Mouse (Mus musculus): ENCODE results near the gene Dscam. TPM values are rescaled to one million over a fixed set of nuclear protein-coding genes. Genes with fewer than 3 reads are reported as not detected.

The Dscam gene
- total RNA-seq, 4 experiments from 2014 or later, result 31.5 to 41.2 (median 37.1) TPM

DNA sequence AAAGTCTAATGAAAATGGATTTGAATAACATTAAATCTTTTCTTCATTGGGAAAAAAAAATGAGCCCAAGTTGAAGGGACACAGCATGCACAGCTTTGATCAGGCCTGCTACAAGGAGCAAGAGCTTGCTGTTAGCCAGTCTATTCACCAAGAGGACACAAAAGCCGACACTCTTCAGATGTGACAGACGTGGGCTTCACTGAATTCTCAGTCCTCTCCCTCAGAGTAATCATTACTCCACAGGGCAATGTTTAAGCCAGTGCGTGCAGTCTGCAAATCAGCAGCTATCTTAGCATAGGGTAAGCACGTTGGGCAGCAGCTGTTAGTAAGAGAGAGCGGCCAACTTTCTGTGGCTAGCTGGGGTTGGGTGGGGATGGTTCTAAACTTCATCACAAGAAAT lies 391.5 kb downstream of the Dscam start:
- DNase-seq (ENCODE audit: low spot score in 2 of 2), result no peak

DNA sequence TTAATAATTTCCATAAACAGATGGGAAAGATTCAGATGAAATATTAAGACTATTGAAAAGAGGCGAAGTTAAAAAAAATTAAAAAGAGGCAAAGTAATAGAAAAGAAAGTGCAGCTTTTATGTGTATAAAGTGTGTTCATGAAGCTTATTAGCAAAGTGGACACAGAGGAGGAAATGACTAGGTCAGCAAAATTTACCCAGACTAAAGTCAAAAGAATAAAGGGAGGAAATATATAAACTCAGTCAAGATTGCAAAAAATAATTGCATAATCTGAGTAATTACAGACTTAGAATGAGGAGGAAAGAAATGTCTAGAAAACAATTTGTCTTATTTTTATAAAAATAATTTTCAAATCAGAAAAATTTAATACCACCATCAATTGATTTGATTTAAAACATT lies 396.3 kb downstream of the Dscam start:
- DNase-seq (ENCODE audit: low spot score in 2 of 2), result no peak

DNA sequence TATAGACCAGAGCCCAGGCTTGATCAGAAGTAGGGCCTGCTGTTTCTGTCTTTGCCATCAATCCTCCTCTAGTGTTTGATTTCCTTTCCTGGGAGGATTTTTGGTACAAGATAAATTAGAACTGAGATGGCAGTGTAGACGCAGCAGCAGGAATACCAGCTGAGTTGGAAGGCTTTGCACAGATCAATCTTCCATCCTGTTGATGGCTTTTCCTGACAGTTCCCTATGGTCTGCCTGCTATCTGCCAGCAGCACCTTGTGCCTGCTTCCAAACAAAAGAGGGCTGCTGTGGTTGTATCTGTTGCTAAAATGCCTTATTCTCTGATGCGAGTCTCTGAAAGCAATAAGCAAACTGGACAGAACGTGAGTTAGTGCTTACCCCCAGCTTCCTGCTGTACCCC lies 402.6 kb downstream of the Dscam start:
- no peak for DNase-seq (ENCODE audit: low spot score in 2 of 2)

DNA sequence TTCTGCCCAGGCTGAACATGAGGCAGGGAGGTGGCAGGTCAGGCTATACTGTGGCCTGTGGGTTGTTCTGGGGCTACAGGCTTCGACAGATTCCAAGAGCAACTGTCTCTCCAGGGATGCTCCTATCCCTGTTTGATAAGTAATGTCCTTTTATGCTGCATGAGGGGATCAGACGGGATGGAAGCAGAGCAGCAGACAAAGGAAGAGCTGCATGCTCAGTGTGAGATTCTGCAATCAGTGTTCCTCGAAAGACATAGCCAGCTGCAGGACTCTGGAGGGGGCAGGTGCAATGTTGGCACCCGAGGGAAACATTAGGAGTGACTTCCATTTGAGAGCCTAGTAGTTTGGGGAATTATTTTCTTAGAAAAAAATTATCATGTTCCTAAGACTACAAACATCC lies 403.0 kb downstream of the Dscam start:
- no peak for DNase-seq (ENCODE audit: low spot score in 2 of 2)

DNA sequence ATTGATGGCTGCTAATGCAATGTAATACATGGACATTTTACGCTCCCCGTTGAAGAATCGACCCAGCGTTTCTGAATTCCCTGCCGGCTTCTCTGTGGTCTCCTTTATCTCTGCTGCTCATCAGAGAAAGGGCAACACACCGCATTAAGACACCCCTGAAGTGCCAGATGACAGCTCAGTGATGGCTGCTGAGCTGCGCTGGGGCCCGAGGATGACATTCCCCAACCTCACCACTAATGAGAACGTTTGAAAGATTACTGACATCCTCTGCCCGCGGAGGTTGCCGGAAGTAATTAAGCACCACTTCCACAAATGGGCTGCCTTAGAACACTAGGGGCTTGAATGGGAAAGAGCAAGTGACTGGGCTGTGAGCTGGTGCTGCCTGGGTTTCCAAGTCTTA lies 409.3 kb downstream of the Dscam start:
- no peak for DNase-seq (ENCODE audit: low spot score in 2 of 2)

DNA sequence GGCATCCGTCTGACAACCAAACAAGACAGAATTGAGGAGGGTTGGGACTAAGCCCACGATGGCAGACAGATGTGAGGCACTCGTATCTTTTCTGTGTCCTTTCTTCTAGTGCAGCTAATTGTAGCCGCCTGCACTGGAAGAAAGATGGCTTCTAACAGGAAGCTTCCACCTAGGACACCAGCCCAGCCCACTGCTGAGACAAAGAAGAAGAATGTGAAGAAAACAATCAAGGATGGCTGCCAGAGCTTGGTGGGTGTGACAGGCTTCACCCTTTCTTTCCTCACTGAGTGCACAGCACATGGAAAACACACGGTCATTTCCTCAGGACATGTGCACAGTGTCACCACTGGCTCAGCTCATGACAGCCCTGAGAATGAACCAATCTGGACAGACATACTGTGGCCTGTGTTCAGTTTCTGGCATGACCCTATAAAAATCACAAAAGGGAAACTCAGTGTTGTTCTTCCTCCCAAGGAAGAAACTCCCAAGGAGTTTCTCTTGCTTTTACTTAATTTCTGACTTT lies 411.4 kb downstream of the Dscam start:
- no peak for DNase-seq (ENCODE audit: low spot score in 2 of 2)

DNA sequence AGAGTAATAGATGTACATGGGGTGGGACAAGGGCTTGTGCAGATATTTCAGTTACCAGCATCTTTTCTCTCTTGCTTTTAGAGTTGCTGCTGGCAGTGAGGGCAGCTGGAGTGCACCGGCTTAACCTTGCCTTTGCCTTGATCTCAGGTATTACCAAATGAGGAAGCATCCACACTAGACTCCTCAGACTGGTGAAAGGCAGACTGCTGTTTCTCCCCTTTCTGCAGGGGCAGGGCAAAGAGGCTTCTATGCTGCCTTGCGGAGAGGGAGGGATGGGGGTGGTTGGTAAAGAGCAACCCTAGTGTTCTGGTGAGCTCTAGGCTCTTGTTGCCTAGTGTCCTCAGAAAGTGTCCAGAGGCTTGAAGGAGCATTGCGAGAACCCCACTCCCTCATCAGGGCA lies 412.2 kb downstream of the Dscam start:
- no peak for DNase-seq (ENCODE audit: low spot score in 2 of 2)

DNA sequence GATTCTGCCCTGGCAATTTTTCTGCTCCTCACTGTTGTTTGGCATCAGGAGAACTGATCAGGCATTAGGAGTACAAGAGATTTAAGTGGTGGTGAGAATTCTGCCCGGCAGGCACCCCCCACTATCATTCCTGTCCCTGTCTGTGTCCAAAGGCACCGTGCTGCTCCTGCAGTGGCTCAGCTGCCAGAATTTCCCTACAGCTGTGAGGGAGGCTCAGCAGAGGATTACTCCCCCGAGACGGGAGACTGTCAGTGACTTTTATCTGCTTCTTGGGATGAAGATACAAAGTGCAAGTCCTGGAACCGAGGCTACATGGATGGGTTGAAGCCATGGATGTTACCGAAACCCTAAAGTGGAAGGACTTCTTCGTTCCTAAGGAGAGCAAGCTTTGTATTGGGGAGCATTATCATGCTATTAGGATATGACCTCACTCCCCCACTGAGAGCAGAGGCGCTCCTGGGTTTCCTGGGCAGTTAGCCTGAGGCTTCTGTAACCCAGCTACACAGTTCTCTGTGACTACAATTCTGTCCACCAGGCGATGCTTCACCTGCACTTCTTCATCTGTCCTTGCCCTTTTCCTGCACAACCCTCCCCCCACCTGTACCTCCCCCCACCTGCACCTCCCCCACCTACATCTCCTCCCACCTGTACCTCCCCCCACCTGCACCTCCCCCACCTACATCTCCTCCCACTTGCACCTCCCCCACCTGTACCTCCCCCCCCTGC lies 412.8 kb downstream of the Dscam start:
- DNase-seq (ENCODE audit: low spot score in 2 of 2), result no peak

DNA sequence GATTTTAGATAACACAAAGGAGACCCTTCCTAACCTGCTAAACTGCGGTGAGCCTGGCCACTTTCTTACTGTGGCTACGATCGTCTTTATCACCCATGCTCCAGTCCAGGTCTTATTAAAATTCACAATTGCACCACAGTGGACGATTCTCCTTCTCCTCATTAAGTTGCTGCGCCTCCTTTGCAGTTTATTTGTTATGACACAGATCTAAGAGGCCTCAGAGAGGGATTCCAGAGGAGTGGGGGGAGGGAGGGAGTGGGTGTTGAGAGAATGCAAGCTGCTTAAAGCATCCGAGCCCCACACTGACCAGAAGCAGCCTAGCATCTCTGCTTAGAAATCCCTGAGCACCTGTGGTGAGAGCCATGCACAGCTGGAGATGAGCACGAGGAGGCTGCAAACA lies 413.6 kb downstream of the Dscam start:
- no peak for DNase-seq (ENCODE audit: low spot score in 2 of 2)

DNA sequence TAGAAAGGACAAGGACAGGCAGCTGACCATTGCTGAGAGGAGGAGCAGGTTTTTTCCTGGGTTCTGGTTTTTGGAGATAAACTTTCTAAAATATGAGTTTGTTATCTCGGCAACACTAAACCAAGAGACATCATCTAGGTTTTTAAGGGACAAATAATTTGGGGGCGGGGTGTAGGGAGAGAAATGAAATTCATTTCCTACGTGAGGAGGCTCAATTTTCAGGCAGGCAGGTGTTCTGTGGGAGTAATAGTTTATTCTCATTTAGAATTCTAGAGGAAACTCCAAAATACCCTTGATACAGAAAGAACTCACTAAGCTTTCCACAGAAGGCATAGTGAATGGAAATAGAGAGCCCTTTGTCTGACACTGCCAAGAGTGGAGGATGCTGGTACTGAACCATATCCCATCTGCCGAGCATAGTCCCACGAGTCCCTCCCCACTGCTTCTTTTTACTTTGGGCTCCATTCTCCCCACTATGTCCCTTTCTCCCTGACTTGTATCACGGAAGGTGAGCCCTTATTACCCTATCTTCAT lies 415.5 kb downstream of the Dscam start:
- peak in 1 of 2 experiments; percentile 32 for DNase-seq (ENCODE audit: low spot score in 2 of 2)

DNA sequence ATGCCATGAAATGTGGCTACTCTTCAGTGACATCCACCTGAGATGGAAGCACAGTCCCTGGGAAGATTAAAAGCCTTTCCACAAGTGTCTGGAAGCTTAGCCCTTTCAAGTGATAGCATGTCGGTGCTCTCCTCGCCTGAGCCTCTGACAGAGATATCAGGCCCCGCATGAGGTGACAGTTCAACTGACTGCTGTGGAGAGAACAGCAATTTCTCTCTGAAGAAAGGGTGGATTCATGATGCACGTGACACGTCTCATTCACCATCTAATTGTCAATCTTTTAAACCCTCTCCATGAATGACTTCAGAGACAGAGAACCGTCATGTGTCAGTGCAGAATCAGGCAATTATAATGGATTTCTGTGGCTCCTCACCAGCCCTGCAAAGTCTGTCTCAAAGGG lies 416.2 kb downstream of the Dscam start:
- DNase-seq (ENCODE audit: low spot score in 2 of 2), result no peak

DNA sequence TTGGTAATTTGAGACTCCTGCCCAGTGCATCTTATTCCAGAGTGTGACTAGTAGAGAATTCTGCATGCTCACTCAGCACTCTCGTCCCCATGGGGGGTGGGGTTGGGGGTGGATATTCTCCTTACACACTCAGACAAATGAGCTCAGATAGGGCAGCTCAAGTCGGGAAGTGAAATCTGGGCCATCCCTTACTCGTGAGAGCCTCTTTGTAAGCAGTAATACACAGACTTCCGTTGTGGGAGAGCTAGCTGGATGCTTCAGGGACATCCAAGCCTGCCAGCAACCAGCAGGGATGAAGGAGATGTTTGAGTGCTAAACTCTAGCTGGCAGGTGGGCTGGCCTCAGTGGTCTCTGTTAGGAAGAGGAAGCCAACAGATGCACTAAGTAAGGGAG lies 416.8 kb downstream of the Dscam start:
- DNase-seq (ENCODE audit: low spot score in 2 of 2), result peak in 1 of 2 experiments; percentile 51

DNA sequence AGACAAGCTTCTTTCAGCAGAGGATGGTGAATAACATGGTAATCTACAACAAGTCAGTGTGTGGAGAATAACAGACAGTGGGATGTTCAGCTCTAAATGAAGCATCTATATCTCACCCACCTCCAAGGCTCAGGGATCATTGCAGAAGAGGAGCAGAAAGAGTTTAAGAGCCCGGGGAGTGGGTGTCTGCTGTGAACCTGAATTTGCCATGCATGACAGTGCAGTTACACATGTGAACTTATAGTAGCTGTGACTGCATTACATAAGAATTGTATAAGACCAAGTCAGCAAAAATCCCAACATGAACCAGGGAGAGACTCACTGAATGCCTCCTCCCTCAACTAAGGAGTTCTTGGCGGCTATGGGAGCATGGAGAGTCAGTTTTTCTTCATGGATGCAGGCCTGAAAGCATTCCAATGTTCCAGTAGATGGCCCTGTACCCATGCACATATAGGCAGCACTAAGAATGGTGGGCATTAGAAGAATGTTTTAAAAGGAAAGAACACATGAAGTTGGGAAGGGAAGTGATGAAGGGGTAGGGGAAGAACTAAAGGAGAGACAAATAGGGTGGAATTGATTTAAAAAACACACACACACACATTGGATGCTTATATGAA lies 417.3 kb downstream of the Dscam start:
- no peak for DNase-seq (ENCODE audit: low spot score in 2 of 2)

DNA sequence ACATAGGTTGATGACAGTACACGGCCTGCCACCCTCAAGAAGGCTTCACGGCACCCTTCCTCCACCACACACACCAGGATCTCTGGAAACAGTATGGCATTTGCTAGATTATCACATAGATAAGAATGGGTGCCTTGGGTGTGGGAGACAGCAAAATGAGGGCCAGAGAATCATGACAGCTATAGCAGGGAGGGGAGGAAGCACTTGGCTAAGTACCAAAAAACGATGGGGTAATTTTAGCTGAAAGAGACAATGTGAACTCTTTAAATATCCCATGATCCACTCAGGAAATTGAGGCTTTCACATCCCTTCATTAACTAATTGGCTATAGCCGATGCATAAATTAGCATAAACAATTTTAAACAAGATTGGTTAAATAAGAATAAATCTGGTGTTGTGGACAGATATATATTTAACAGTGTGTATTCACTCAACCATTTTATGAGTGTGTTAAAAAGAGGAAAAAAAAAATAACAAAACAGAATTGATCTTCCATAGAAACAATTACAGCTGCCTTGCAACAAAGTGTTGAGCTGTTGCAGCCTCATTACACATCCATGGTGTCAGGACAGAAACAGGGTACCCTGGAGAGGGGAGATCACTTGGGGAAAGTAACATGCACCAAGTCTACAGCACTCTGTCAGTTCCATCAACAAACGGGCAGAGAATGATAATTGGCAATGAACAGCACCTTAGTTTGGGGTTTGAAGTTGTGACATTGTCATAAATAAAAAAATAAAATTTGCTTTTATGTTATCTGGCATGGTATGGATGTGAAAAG lies 427.9 kb downstream of the Dscam start:
- no peak for DNase-seq (ENCODE audit: low spot score in 2 of 2)

DNA sequence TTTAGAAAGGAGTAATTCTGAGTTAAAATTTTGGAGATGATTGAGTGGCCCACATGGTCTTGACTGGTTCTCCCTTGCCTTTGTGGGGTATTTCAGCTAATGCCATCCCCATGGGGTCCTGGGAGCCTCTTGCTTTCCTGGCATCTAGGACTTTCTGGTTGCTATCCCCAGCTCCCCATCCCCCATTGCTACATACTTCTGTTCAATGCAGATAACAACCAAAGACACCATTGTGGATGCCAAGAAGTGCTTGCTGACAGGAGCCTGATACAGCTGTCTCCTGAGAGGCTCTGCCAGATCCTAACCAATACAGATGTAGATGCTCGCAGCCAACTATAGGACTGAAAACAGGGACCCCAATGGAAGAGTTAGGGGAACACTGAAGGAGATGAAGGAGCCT lies 429.2 kb downstream of the Dscam start:
- DNase-seq (ENCODE audit: low spot score in 2 of 2), result no peak

DNA sequence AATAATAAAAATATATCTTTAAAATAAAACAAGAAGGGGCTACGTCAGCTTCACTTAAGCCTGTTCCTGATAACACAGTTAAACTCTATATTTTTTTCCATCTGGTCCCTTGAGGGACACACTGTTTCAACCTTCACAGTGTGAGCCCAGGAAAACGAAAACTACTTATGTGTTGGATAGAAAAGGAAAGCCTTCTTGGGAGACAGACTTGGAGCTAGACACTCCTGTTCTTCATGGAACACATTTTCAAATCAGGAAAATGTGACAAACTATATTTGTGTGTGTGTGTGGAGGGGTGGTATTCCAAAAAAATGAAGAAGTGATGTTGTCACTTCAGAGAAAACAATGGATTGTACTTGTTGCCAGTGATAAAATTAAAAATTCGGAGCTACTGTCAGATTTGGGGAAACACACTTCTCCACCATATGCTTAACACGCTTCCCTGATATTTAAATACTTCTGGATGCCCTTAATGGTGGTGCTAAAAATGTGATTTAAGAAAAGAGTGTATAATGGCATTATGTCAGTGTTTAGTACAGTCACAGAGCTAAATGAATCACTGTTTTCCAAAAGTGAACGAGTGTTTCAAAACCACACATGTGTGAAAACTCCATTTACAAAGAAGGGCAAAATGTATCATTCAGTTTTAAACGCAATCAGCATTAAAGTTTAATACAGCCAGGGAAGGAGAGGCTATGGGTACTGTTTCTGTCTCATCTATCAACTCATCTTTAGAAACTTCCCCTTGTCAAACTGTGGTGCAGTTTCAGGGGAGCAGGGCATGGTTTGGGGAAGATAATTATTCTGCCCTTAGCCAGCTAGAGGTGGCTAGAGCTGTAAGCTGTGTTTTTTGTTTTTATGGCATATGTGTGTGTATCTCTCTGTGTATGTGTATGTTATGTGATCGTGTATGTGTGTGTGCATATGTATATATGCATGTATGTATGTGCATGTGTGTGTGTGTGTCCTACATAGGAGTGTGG lies 430.2 kb downstream of the Dscam start:
- no peak for DNase-seq (ENCODE audit: low spot score in 2 of 2)

DNA sequence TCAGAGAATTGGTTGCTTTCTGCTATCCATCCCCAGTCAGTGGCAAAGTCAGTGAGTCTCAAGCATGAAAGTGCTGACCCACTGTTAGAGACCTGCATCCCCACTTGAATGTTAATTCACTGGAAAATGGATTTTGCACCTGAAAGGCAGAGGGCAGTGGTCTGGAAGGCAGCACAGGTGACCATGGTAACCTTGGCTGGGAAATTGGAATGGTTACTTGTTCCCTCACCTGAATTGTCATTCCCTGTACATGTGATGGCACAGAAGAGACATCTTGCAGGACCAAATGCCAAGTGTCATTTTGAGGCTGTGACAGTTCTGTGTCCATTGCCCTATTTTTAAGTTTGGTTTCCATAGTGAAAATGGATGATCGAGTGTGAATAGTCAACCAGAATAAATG lies 434.1 kb downstream of the Dscam start:
- no peak for DNase-seq (ENCODE audit: low spot score in 2 of 2)

DNA sequence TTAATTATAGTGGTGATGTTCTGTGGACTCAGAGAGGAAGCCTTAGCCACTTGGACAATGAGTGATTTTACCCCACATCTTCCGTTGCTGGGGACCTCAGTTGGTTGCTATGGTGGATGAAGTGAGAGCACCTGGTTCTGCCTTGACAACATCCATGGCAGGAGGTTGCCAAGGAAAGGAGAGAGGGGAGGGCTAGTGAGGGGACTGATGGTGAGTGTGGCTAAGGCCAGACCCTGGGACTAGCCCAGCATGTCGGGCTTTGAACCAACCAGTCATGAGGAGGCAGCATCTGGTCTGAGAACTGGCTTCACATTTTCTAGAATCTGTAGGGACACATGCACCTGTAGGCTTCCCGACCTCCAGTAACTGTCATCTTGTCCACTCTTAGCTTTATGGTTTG lies 439.7 kb downstream of the Dscam start:
- no peak for DNase-seq (ENCODE audit: low spot score in 2 of 2)

DNA sequence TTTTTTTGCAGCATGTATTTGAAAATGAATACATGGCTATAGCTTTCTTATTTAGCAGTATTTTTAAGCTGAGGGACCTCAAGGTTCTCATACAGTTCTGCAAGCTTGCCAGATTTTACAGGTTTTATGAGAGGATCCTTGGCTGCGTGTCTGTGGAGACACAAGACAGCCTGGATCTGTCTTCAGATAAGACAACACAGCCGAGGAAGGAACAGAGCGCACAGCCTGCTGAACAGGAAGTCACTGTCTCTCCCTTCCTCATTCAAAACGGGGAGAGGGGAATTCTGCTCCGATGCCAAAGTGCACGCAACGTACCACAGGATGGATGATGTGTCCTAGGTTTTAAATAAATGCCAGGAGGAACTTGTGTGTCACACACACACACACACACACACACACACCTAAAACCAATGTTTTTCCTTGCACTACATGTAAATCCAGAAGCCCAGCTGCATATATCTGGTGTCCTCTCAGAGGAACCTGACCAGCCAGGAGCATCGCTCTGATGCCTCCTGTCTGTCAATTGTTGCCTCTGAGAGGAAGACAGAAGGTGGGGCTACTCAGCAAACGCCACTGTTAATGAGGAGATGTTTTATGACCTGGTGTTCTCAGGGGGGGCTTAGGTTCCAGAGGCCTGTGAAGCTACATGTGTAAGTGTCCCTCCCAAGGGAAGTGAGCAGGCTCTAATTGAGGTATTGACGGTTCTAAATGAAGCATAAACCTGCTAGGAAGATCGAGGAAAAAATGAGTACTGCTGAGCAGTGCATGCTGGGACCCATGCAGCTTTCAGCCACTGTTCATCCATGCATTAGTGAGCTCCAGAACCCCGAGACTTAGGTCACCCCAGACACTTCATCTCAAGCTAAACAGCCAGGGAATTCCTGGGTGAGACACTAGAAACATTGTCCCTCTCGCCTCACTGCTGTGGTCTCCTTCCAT lies 442.4 kb downstream of the Dscam start:
- no peak for DNase-seq (ENCODE audit: low spot score in 2 of 2)

Data from left cerebral cortex, adult 8-10 months (tissue).